Mouse (Mus musculus) kidney, embryonic 16.5 days (tissue): ENCODE data around the gene Atp6ap1. TPM values are rescaled to one million over a fixed set of nuclear protein-coding genes. Genes with fewer than 3 reads are reported as not detected.

Experiments used
- ATAC-seq: fragments of 200-750 bp; cut with Nextera tagmentation; 2 replicates; pipeline ENCODE4 v1.8.0; 2017; ENCODE audit warnings: moderate TSS enrichment; ENCODE audit not compliant: low FRiP score, low TSS enrichment
- H3K27ac ChIP-seq: fragments of 300-500 bp; sonication (generic); 2 replicates; pipeline ENCODE4 v1.5.1; 2014; ENCODE audit warnings: low read length
- H3K27me3 ChIP-seq: fragments of 300-500 bp; sonication (generic); 2 replicates; pipeline ENCODE4 v1.6.1; 2014; ENCODE audit warnings: low read length, control low read depth, mixed read lengths; ENCODE audit not compliant: insufficient read depth
- H3K36me3 ChIP-seq: fragments of 300-500 bp; sonication (generic); 2 replicates; pipeline ENCODE4 v1.6.1; 2014; ENCODE audit warnings: low read length, control low read depth, mixed read lengths; ENCODE audit not compliant: insufficient read depth
- H3K4me1 ChIP-seq: fragments of 300-500 bp; sonication (generic); 2 replicates; pipeline ENCODE4 v1.6.1; 2014; ENCODE audit warnings: low read length, control low read depth, mixed read lengths; ENCODE audit not compliant: insufficient read depth
- H3K4me2 ChIP-seq: fragments of 300-500 bp; sonication (generic); replicated peaks from 2 replicates; pipeline ENCODE4 v1.6.1; 2014; ENCODE audit warnings: low read depth, low read length
- H3K4me3 ChIP-seq: fragments of 300-500 bp; sonication (generic); 2 replicates; pipeline ENCODE4 v1.5.1; 2014; ENCODE audit warnings: mild to moderate bottlenecking, low read length
- H3K9ac ChIP-seq: fragments of 300-500 bp; sonication (generic); replicated peaks from 2 replicates; pipeline ENCODE4 v1.6.1; 2014; ENCODE audit warnings: low read length
- H3K9me3 ChIP-seq: fragments of 300-500 bp; sonication (generic); 2 replicates; pipeline ENCODE4 v1.6.1; 2016; ENCODE audit warnings: low read length, control low read depth
- WGBS: fragments of 180-500 bp; shearing (Covaris S2); extraction: QIAGEN DNeasy Blood & Tissue Kit; methylation state at CpG from one replicate; pipeline ENCODE4 v1.1.7; 2014; 5-methylcytosine and 5-hydroxymethylcytosine counted together
- polyA plus RNA-seq: library from polyadenylated mRNA; unstranded; fragments of >200 nt; fragmentation: Nextera tagmentation; extraction: Ambion mirVana; gene quantifications from 2 replicates; pipeline ENCODE4 v1.2.1, GENCODE M21; 2015

Atp6ap1 gene
- polyA plus RNA-seq = 175 and 180 TPM in 2 replicates

GRCm38 (mm10) chrX:74296538-74297448 lies at the start of gene Atp6ap1:
Gene Atp6ap1, plus strand, starts transcription at chrX:74297097.
- H3K4me3 ChIP-seq = peak within 1 kb of the TSS; percentile 71
- WGBS = 20% methylated on average over 37 of the region's 37 CpGs
- peak within 1 kb of the TSS; percentile 38; the same call in 1 of the 2 replicates for H3K27ac ChIP-seq
- ATAC-seq = peak; percentile 99
- peak within 1 kb of the TSS; percentile 66 for H3K4me2 ChIP-seq
- H3K36me3 ChIP-seq = peaks cover 7% of the 10 kb centered on the region
- H3K4me1 ChIP-seq = 0 out of 2 replicates have a peak, but pooled peaks cover 4% of the 10 kb centered on the region
- H3K9ac ChIP-seq = peak within 1 kb of the TSS; percentile 73
- no peaks in the 10 kb centered on the region for H3K9me3 ChIP-seq
- H3K27me3 ChIP-seq = no peaks in the 10 kb centered on the region

GRCm38 (mm10) chrX:74248651-74249050 lies 48.2 kb upstream of the Atp6ap1 start:
- Histone ChIP-seq H3K4me3 (peak overlapping the region; percentile 51), H3K36me3 (no peaks in the 10 kb centered on the region), H3K27me3 (no peaks in the 10 kb centered on the region; the same call in 1 of the 2 replicates), H3K4me2 (peak overlapping the region; percentile 58), H3K9me3 (no peaks in the 10 kb centered on the region), H3K27ac (peak overlapping the region; percentile 76), H3K4me1 (peaks cover 4% of the 10 kb centered on the region), H3K9ac (peak overlapping the region; percentile 69; the same call in 1 of the 2 replicates)
- ATAC-seq = peak; percentile 39
- 17% methylated on average over 3 of the region's 3 CpGs for WGBS

- peak within 1 kb of the TSS; percentile 51 for H3K4me3 ChIP-seq
- H3K4me1 ChIP-seq = no peaks in the 10 kb centered on the region
- peak within 1 kb of the TSS; percentile 76 for H3K27ac ChIP-seq
- H3K9me3 ChIP-seq = no peaks in the 10 kb centered on the region
- H3K27me3 ChIP-seq = no peaks in the 10 kb centered on the region; the same call in 1 of the 2 replicates
- H3K36me3 ChIP-seq = no peaks in the 10 kb centered on the region
- WGBS = 21% methylated on average over 34 of the region's 38 CpGs
- H3K9ac ChIP-seq = peak within 1 kb of the TSS; percentile 69
- ATAC-seq = no peak
- H3K4me2 ChIP-seq = peak within 1 kb of the TSS; percentile 58
These were observed 47.3 kb upstream of the Atp6ap1 start, which contains the start of gene Flna for GRCm38 (mm10) chrX:74249615-74250014. Gene Flna, minus strand, starts transcription at chrX:74249820.

GRCm38 (mm10) chrX:74254153-74254887 lies 42.6 kb upstream of the Atp6ap1 start, which contains the start of gene Emd:
Gene Emd, plus strand, starts transcription at chrX:74254687.
- no peaks in the 10 kb centered on the region for H3K4me1 ChIP-seq
- peak; percentile 98 for ATAC-seq
- H3K4me3 ChIP-seq = peak within 1 kb of the TSS; percentile 62
- H3K9ac ChIP-seq = peak within 1 kb of the TSS; percentile 83
- 25% methylated on average over 39 of the region's 39 CpGs for WGBS
- H3K27ac ChIP-seq = peak within 1 kb of the TSS; percentile 92
- peak within 1 kb of the TSS; percentile 59 for H3K4me2 ChIP-seq
- H3K36me3 ChIP-seq = 0 out of 2 replicates have a peak, but pooled peaks cover 6% of the 10 kb centered on the region
- no peaks in the 10 kb centered on the region for H3K27me3 ChIP-seq
- H3K9me3 ChIP-seq = no peaks in the 10 kb centered on the region

GRCm38 (mm10) chrX:74254888-74255565 lies 41.9 kb upstream of the Atp6ap1 start:
- peak overlapping the region; percentile 83 for H3K9ac ChIP-seq
- peak; percentile 79 for ATAC-seq
- H3K4me1 ChIP-seq = no peaks in the 10 kb centered on the region
- no peaks in the 10 kb centered on the region for H3K27me3 ChIP-seq
- WGBS = 26% methylated on average over 31 of the region's 31 CpGs
- peak overlapping the region; percentile 59 for H3K4me2 ChIP-seq
- H3K4me3 ChIP-seq = peak overlapping the region; percentile 62
- H3K36me3 ChIP-seq = 0 out of 2 replicates have a peak, but pooled peaks cover 6% of the 10 kb centered on the region
- no peaks in the 10 kb centered on the region for H3K9me3 ChIP-seq
- H3K27ac ChIP-seq = peak overlapping the region; percentile 92

GRCm38 (mm10) chrX:74257746-74258145 lies 39.2 kb upstream of the Atp6ap1 start:
- no peak for ATAC-seq
- Histone ChIP-seq H3K4me2 (no peak overlapping the region), H3K9ac (no peak overlapping the region), H3K27ac (no peak overlapping the region), H3K9me3 (no peaks in the 10 kb centered on the region), H3K36me3 (0 out of 2 replicates have a peak, but pooled peaks cover 6% of the 10 kb centered on the region), H3K27me3 (no peaks in the 10 kb centered on the region), H3K4me3 (no peak overlapping the region), H3K4me1 (no peaks in the 10 kb centered on the region)
- WGBS = 91% methylated on average over 3 of the region's 3 CpGs

- H3K9ac ChIP-seq = peak overlapping the region; percentile 59
- WGBS = 35% methylated on average over 3 of the region's 3 CpGs
These were observed 27.2 kb upstream of the Atp6ap1 start for GRCm38 (mm10) chrX:74269736-74270061.

GRCm38 (mm10) chrX:74270062-74270901 lies 26.6 kb upstream of the Atp6ap1 start, which contains the start of gene Rpl10:
Gene Rpl10, plus strand, starts transcription at chrX:74270812.
- Histone ChIP-seq H3K36me3 (0 out of 2 replicates have a peak, but pooled peaks cover 5% of the 10 kb centered on the region), H3K4me3 (peak within 1 kb of the TSS; percentile 60), H3K9ac (peak within 1 kb of the TSS; percentile 86), H3K27ac (peak within 1 kb of the TSS; percentile 95), H3K4me1 (peaks cover 3% of the 10 kb centered on the region; the same call in 1 of the 2 replicates), H3K4me2 (peak within 1 kb of the TSS; percentile 57), H3K9me3 (no peaks in the 10 kb centered on the region), H3K27me3 (no peaks in the 10 kb centered on the region)
- ATAC-seq = peak; percentile 95
- WGBS = 24% methylated on average over 42 of the region's 42 CpGs

More at GRCm38 (mm10) chrX:74269736-74270061, 27.2 kb upstream of the Atp6ap1 start:
- peaks cover 3% of the 10 kb centered on the region; the same call in 1 of the 2 replicates for H3K4me1 ChIP-seq
- H3K4me3 ChIP-seq = peak overlapping the region; percentile 60
- no peaks in the 10 kb centered on the region; the same call in 1 of the 2 replicates for H3K27me3 ChIP-seq
- peak; percentile 60 for ATAC-seq
- H3K36me3 ChIP-seq = 0 out of 2 replicates have a peak, but pooled peaks cover 5% of the 10 kb centered on the region
- no peaks in the 10 kb centered on the region for H3K9me3 ChIP-seq
- H3K27ac ChIP-seq = peak overlapping the region; percentile 95
- H3K4me2 ChIP-seq = peak overlapping the region; percentile 56
